Mouse (Mus musculus): ENCODE data around the gene Wfdc3. TPM values are rescaled to one million over a fixed set of nuclear protein-coding genes. Genes with fewer than 3 reads are reported as not detected.

Wfdc3 gene
- 1.6 and 1.7 TPM in 2 replicates for polyA plus RNA-seq (2015; fragmentation: Nextera tagmentation; extraction: Ambion mirVana)

GRCm38 (mm10) chr2:164745843-164746479, at the start of gene Wfdc3, which contains the start of gene Dnttip1:
Wfdc3 (minus strand) TSS chr2:164745931.
Dnttip1 (plus strand) TSS chr2:164745983.

GRCm38 (mm10) chr2:164785481-164786387, 40.0 kb upstream of the Wfdc3 start, which contains the start of gene Snx21:
Snx21 (plus strand) TSS chr2:164785823.

GRCm38 (mm10) chr2:164779481-164780086, 33.9 kb upstream of the Wfdc3 start, which contains the start of gene Tnnc2:
Tnnc2 (minus strand) TSS chr2:164779967.

GRCm38 (mm10) chr2:164769258-164770037, 23.7 kb upstream of the Wfdc3 start, which contains the start of gene Ube2c:
Ube2c (plus strand) TSS chr2:164769898.

GRCm38 (mm10) chr2:164715005-164715404, 30.7 kb downstream of the Wfdc3 start, which contains the start of gene Spint5:
Spint5 (plus strand) TSS chr2:164715305.

GRCm38 (mm10) chr2:164698201-164698600, 47.5 kb downstream of the Wfdc3 start, which contains the start of gene Spint4:
Spint4 (plus strand) TSS chr2:164698501.

GRCm38 (mm10) chr2:164684807-164685206, 60.9 kb downstream of the Wfdc3 start, which contains the start of gene Wfdc13:
Wfdc13 (plus strand) TSS chr2:164685107.

Other genes with a start within 250 kb of the Wfdc3 start
- 53.3 and 56.6 TPM in 2 replicates for gene Pigt, start 248.4 kb downstream of the Wfdc3 start, polyA plus RNA-seq (2015; fragmentation: Nextera tagmentation; extraction: Ambion mirVana)
- 273 and 294 TPM in 2 replicates for gene Wfdc2, start 183.5 kb downstream of the Wfdc3 start, polyA plus RNA-seq (2015; fragmentation: Nextera tagmentation; extraction: Ambion mirVana)
- gene Spint3, start 172.5 kb downstream of the Wfdc3 start, polyA plus RNA-seq (2015; fragmentation: Nextera tagmentation; extraction: Ambion mirVana), result 1.4 and 1.5 TPM in 2 replicates
- gene Wfdc6a, start 160.5 kb downstream of the Wfdc3 start, polyA plus RNA-seq (2015; fragmentation: Nextera tagmentation; extraction: Ambion mirVana), result 1.3 and 1.4 TPM in 2 replicates
- gene Eppin, start 152.3 kb downstream of the Wfdc3 start, polyA plus RNA-seq (2015; fragmentation: Nextera tagmentation; extraction: Ambion mirVana), result not detected in 2 replicates
- not detected in 2 replicates for gene Wfdc6b, start 132.4 kb downstream of the Wfdc3 start, polyA plus RNA-seq (2015; fragmentation: Nextera tagmentation; extraction: Ambion mirVana)
- gene Wfdc8, start 132.3 kb downstream of the Wfdc3 start, polyA plus RNA-seq (2015; fragmentation: Nextera tagmentation; extraction: Ambion mirVana), result not detected in 2 replicates
- gene Wfdc16, start 107.1 kb downstream of the Wfdc3 start, polyA plus RNA-seq (2015; fragmentation: Nextera tagmentation; extraction: Ambion mirVana), result not detected in 2 replicates
- 3.2 and 5.3 TPM in 2 replicates for gene Wfdc10, start 89.9 kb downstream of the Wfdc3 start, polyA plus RNA-seq (2015; fragmentation: Nextera tagmentation; extraction: Ambion mirVana)
- not detected in 2 replicates for gene Wfdc9, start 89.3 kb downstream of the Wfdc3 start, polyA plus RNA-seq (2015; fragmentation: Nextera tagmentation; extraction: Ambion mirVana)
- gene Wfdc11, start 71.8 kb downstream of the Wfdc3 start, polyA plus RNA-seq (2015; fragmentation: Nextera tagmentation; extraction: Ambion mirVana), result not detected in 2 replicates
- gene Wfdc13, start 60.8 kb downstream of the Wfdc3 start, polyA plus RNA-seq (2015; fragmentation: Nextera tagmentation; extraction: Ambion mirVana), result 2.9 and 4.6 TPM in 2 replicates
- gene Spint4, start 47.4 kb downstream of the Wfdc3 start, polyA plus RNA-seq (2015; fragmentation: Nextera tagmentation; extraction: Ambion mirVana), result not detected in 2 replicates
- gene Spint5, start 30.6 kb downstream of the Wfdc3 start, polyA plus RNA-seq (2015; fragmentation: Nextera tagmentation; extraction: Ambion mirVana), result not detected in 2 replicates
- gene Dnttip1, start 52 bp upstream of the Wfdc3 start, polyA plus RNA-seq (2015; fragmentation: Nextera tagmentation; extraction: Ambion mirVana), result 38.2 and 48.9 TPM in 2 replicates
- 75.7 and 102 TPM in 2 replicates for gene Ube2c, start 24.0 kb upstream of the Wfdc3 start, polyA plus RNA-seq (2015; fragmentation: Nextera tagmentation; extraction: Ambion mirVana)
- gene Tnnc2, start 34.0 kb upstream of the Wfdc3 start, polyA plus RNA-seq (2015; fragmentation: Nextera tagmentation; extraction: Ambion mirVana), result 383 and 450 TPM in 2 replicates
- gene Snx21, start 39.9 kb upstream of the Wfdc3 start, polyA plus RNA-seq (2015; fragmentation: Nextera tagmentation; extraction: Ambion mirVana), result 26.2 and 28.0 TPM in 2 replicates
- 16.3 and 19.9 TPM in 2 replicates for gene Acot8, start 59.0 kb upstream of the Wfdc3 start, polyA plus RNA-seq (2015; fragmentation: Nextera tagmentation; extraction: Ambion mirVana)
- 5.0 and 5.7 TPM in 2 replicates for gene Zswim3, start 59.2 kb upstream of the Wfdc3 start, polyA plus RNA-seq (2015; fragmentation: Nextera tagmentation; extraction: Ambion mirVana)
- 11.9 and 12.0 TPM in 2 replicates for gene Zswim1, start 76.8 kb upstream of the Wfdc3 start, polyA plus RNA-seq (2015; fragmentation: Nextera tagmentation; extraction: Ambion mirVana)
- 0.36 TPM in 1 of 2 replicates, not detected in the other for gene Spata25, start 82.6 kb upstream of the Wfdc3 start, polyA plus RNA-seq (2015; fragmentation: Nextera tagmentation; extraction: Ambion mirVana)
- 109 and 133 TPM in 2 replicates for gene Ctsa, start 86.9 kb upstream of the Wfdc3 start, polyA plus RNA-seq (2015; fragmentation: Nextera tagmentation; extraction: Ambion mirVana)
- gene Neurl2, start 87.5 kb upstream of the Wfdc3 start, polyA plus RNA-seq (2015; fragmentation: Nextera tagmentation; extraction: Ambion mirVana), result 14.3 and 16.1 TPM in 2 replicates
- 69.8 and 90.6 TPM in 2 replicates for gene Pltp, start 111.8 kb upstream of the Wfdc3 start, polyA plus RNA-seq (2015; fragmentation: Nextera tagmentation; extraction: Ambion mirVana)
- 53.5 and 56.6 TPM in 2 replicates for gene Pcif1, start 133.4 kb upstream of the Wfdc3 start, polyA plus RNA-seq (2015; fragmentation: Nextera tagmentation; extraction: Ambion mirVana)
- gene Zfp335, start 165.8 kb upstream of the Wfdc3 start, polyA plus RNA-seq (2015; fragmentation: Nextera tagmentation; extraction: Ambion mirVana), result 4.9 and 5.5 TPM in 2 replicates
- 5.5 and 10.3 TPM in 2 replicates for gene Mmp9, start 194.8 kb upstream of the Wfdc3 start, polyA plus RNA-seq (2015; fragmentation: Nextera tagmentation; extraction: Ambion mirVana)
- gene Slc12a5, start 214.9 kb upstream of the Wfdc3 start, polyA plus RNA-seq (2015; fragmentation: Nextera tagmentation; extraction: Ambion mirVana), result 0.17 and 0.24 TPM in 2 replicates